Mouse (Mus musculus) heart, adult 11 months (tissue): Measurements from ENCODE around the gene Stx1b.
"Not testable (repeated sequence)": the region's sequence is repeated elsewhere in the genome, so short reads cannot be mapped to it uniquely, and the experiment has no call there.

ENCODE experiments used
- DNase-seq: peaks from one replicate; pipeline ENCODE4 v3.0.0; 2022

Gene Stx1b

GRCm38 (mm10) chr7:127775837-127776236, 48.5 kb downstream of the Stx1b start:
- not testable (repeated sequence) for DNase-seq

- DNase-seq: peak; percentile 96
Measured at GRCm38 (mm10) chr7:127773664-127774384, 50.5 kb downstream of the Stx1b start.

- no peak for DNase-seq
Measured at GRCm38 (mm10) chr7:127772557-127772956, 51.8 kb downstream of the Stx1b start.

- no peak for DNase-seq
Measured at GRCm38 (mm10) chr7:127772080-127772479, 52.3 kb downstream of the Stx1b start.

GRCm38 (mm10) chr7:127771262-127771661, 53.1 kb downstream of the Stx1b start:
- DNase-seq: no peak

- DNase-seq: peak; percentile 96
Measured at GRCm38 (mm10) chr7:127770039-127770905, 54.1 kb downstream of the Stx1b start.

- peak; percentile 100 for DNase-seq
Measured at GRCm38 (mm10) chr7:127769651-127770038, 54.7 kb downstream of the Stx1b start, which contains the start of gene Orai3. Orai3 (plus strand) TSS chr7:127769815.

- DNase-seq: peak; percentile 100
Measured at GRCm38 (mm10) chr7:127768997-127769593, 55.3 kb downstream of the Stx1b start.

GRCm38 (mm10) chr7:127768346-127768996, 55.9 kb downstream of the Stx1b start:
- no peak for DNase-seq

- DNase-seq: peak; percentile 97
Measured at GRCm38 (mm10) chr7:127767671-127768345, 56.5 kb downstream of the Stx1b start.

GRCm38 (mm10) chr7:127766851-127767609, 57.3 kb downstream of the Stx1b start:
- no peak for DNase-seq

GRCm38 (mm10) chr7:127765756-127766155, 58.6 kb downstream of the Stx1b start:
- no peak for DNase-seq

GRCm38 (mm10) chr7:127763642-127764041, 60.7 kb downstream of the Stx1b start:
- DNase-seq: no peak

- peak; percentile 97 for DNase-seq
Measured at GRCm38 (mm10) chr7:127761026-127761425, 63.3 kb downstream of the Stx1b start.

GRCm38 (mm10) chr7:127760478-127760877, 63.9 kb downstream of the Stx1b start:
- no peak for DNase-seq

- DNase-seq: no peak
Measured at GRCm38 (mm10) chr7:127759716-127760115, 64.6 kb downstream of the Stx1b start.
